Mouse (Mus musculus) bone marrow macrophage, adult 2 months (primary cell): ENCODE data around the gene Mea1.

Source experiments
- CTCF ChIP-seq: IDR thresholded peaks from 2 replicates; pipeline ENCODE4 v1.5.1; 2012; ENCODE audit warnings: low read depth, mild to moderate bottlenecking, low read length, moderate library complexity
- POLR2A ChIP-seq: IDR thresholded peaks from 2 replicates; pipeline ENCODE4 v1.6.1; 2012; ENCODE audit warnings: mild to moderate bottlenecking, low read depth, low read length, borderline replicate concordance

DNA sequence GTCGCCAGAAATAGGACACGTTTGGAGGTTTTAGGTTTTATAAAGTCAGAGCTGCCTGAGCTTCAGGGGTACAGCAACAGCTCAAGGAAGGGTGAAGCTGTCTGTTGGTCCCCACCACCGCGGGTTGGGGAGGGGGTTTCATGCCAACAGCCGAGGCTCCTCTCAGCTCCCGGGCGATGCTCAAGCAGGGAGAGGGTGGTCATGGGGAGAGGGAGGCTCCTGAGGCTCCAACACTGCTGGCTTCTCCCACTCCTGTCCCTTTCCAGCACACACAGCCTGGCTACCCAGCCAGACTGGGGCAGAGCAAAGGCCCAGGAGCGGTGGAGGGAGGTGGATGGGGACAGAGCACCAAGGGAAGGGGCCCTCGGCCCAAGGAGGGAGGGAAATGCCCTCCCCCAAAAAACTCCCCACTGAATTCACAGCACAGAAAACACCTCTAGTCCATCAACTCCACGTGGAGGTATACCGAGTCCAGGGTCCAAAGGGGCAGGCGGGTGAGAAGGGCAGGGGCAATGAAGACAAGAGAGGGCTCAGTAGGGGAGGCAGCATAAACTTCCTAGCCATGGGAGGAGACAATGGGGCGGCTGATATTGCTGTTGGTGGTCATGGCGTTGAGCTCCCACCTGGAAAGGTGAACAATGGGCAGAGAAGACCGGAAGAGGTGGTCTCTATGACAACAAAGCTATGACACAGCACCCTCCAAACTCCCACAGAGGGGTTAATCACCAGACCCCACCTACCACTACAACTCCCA lies 3.9 kb upstream of the Mea1 start:
- TF ChIP-seq CTCF (no peak), POLR2A (no peak)
